Mouse (Mus musculus): ENCODE measurements around the gene Rnaseh2c.

Rnaseh2c gene

DNA sequence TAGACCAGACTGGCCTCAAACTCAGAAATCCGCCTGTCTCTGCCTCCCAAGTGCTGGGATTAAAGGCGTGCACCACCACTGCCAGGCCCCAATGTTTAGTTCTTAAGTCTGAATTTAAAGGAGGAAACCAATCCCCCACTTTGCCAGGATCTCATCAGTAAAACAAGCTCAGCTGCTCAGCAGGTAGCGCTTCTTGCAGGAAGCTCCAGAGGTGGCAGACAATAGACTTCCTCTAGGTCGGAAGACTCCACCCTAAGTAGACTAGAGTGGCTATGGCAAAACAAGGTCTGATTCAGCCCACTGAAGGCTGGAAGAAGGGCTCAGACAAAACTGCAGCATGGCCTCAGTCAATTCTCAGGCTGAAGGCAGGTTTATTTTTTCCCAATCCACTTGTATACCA lies 21.7 kb upstream of the Rnaseh2c start:
- DNase-seq: no peak

DNA sequence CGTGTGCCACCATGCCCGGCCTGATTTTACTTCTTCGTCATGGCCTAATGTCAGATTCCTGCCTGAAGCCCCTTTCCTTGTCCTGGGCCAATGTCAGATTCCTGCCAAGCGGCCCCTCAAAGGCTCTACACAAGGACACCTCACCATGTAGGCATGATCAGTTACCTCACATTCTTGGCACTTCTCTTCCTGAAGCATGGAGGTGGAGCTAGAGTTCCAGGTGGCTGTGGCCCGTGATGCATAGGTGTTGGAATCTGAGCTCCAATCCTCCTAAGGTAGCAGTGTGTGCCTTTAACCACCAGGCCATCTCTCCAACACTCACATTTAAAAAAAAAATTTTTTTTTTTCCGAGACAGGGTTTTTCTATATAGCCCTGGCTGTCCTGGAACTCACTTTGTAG lies 20.9 kb upstream of the Rnaseh2c start:
- no peak for DNase-seq

DNA sequence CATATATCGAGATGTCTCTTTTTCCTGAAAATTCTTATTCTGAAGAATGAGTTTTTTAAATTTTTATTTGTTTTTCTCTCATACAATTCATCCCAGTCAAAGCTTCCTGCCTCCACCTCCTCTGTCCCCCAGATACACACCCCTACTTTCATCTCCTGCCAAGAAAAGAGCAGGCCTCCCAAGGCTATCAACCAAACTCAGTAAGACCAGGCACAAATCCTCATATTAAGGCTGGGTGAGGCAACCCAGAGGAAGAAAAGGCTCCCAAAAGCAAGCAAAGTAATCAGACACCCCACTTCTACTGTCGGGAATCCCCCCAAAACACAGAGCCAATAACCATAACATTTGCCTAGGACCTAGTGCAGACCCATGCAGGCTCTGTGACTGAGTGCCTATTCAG lies 19.7 kb upstream of the Rnaseh2c start:
- DNase-seq: no peak

DNA sequence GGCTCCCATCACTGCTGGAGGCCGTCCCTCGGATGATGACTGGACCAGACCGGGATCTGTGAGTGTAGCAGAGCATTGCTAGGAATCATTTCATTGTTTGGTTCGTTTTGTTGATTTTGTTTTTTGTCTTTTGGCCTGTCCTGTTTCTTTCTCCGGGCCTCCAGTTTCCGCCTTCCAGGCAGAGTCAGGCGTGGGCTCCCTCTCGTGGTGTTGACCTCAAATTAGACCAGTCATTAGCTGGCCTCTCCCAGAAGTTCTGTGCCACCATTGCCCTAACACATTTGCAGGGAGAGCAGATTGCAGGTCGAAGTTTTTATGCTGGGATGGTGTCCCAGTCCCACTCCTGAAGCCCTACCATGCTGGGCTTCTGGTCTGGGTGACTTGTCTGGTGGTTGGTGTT lies 12.5 kb upstream of the Rnaseh2c start:
- DNase-seq: no peak

DNA sequence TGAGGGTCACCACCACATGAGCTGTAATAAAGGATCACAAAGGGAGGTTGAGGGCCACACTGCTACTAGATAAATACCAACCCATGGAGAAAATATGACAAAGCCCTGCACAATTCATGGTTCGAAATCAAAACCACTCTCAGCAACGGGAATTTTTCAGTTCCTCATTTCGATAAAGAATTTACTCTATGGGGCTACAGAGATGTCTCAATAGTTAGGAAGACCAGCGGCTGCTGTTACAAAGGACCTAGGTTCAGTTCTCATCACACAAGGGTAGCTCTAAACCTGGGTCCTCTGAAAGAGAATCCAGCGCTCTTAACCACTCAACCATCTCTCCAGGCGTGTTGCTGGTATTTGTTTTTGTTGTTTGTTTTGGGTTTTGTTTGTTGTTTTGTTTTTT lies 9.8 kb upstream of the Rnaseh2c start:
- DNase-seq: no peak

DNA sequence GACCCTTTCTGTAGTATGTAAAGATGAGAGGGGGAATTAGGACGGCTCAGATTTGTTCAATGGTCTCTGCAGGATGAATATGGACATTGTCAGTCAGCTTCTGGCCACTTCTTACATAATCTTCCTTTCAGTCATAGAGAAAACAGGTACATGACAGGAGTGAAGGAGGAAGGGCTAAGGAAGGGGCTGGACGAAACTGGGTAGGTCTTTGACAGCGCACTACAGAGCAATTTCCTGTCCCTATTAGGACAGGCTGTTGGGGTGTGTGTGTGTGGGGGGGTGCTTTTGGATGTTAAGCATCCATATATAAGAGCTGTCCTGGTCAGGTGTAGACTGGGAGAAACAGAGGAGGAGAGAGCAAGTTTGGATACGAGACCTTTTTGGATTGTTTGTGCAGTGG lies 2.4 kb upstream of the Rnaseh2c start:
- DNase-seq: no peak

DNA sequence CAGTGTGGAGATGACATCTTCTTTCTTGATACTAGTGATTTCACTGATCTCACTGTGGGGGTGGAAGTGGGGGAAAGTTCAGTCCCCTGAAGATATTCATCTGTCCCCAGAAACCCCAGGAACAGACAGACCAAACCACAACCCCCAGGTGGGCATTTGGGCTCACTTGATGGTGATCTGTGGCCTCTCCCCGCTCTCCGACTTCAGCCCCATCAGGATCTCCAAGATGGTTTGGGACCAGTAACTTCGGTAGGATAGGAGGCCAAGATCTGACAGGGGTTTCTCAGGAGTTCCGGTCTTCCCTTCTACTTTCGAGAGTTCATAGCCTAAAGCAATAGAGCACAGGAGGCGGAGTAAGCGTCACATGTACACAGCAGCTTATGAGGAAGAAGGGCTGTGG lies 2.0 kb downstream of the Rnaseh2c start:
- no peak for DNase-seq

DNA sequence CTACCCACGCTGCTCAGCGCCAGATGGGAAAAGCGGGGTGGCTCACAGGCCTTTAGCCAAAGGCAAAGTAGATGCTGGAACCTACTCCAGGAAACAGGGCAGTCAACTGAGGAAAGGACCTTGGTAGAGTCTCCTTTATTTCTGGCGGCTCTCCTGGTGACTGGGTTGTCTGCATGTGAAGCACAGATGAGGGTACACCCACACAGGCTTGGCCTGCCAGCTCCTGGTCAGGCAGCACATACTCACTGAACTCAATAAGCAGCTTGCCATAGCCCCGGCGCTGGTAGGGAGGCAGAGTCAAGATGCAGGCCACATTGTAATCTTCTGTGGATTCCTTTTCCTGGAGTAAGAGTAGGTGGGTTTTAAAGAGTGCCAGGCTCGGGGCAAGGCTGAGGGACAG lies 3.5 kb downstream of the Rnaseh2c start:
- DNase-seq: no peak

DNA sequence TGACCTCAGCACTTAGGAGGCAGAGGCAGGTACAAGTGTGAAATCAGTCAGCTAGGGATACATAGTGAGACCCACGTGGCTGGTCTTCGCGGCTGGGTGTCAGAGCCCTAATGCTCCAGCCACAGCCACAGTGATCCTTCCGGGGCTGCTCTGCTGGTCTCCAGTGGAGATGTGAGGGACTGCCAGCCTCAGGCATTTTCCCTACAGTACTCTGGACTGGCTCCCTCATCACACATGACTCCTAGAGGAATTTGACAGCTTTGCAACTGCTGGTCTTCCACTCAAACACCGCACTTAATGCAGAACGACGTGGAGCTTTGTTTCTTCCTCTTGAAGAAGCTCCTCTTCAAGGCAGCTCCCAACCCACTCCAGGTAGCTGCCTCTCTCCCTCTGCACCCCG lies 4.5 kb downstream of the Rnaseh2c start:
- peak; percentile 24 for DNase-seq

DNA sequence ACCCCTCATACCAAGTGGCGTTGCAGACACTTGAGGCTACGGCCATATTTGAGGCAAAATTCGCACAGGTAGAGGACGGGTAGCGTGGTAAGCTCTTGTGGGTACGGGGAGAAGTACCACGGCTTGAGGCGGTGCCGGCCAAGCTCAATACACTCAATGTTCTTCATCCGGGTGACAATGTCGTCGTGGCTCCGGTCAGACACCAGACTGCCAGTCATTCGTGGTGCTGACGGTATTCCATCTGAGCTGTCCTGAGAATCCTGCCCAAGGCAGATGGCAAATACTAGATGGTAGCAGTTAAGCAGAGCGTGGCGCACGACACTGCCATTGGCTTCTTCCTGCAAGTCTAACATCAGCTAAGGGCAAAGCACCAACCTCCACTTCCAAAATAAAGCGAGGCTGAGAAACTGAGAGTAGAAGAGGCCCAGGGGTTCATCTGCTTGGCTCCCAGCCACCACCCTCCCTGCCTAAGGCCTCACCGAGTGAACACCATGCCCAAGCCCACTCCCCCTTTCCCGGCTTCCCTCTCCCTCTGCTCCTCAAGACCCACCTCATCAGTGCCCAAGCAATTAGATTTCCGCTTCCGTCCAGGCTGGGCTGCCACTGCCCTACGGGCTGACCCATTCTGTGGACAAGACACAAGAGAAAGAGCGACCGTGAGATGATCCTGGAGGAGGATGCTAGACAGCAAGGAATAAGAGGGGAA lies 6.2 kb downstream of the Rnaseh2c start:
- DNase-seq: no peak

DNA sequence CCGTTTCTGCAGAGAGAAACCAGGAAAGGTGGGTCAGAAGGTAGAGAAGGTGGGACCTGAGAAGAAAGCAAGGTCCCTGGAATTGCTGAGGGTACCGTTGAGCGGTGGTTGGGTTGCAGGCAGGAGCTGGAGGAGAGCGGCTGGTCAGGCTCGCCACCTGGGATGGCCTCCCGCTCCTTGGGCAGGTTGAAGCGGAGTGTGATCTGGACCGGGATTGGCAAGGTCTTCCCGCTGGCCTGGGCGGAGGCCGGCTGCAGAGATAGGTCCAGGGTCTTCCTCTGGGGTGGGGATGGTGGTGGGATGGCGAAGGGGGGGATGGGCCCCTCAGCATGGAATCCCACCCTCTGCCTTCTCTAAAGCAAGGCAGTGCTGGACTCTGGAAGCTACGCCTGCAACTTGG lies 7.0 kb downstream of the Rnaseh2c start:
- no peak for DNase-seq

DNA sequence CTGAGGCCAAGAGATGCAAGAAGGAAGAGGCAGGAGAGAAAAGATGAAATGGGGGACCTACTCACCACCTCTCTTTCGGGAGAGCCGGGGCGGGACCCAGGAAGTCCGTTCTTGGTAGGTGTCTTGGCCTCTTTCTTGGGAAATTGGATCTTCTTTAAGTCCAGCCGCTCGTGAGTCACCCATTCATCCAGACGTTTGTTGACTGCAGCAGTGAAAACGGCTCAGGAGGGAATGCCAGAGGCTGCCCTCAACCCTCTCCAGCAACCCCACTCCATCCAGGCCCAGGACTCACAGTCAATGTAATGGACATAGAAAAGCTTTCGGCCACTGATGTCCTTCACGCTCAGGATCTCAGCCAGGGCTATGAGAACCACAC lies 7.5 kb downstream of the Rnaseh2c start:
- DNase-seq: no peak

DNA sequence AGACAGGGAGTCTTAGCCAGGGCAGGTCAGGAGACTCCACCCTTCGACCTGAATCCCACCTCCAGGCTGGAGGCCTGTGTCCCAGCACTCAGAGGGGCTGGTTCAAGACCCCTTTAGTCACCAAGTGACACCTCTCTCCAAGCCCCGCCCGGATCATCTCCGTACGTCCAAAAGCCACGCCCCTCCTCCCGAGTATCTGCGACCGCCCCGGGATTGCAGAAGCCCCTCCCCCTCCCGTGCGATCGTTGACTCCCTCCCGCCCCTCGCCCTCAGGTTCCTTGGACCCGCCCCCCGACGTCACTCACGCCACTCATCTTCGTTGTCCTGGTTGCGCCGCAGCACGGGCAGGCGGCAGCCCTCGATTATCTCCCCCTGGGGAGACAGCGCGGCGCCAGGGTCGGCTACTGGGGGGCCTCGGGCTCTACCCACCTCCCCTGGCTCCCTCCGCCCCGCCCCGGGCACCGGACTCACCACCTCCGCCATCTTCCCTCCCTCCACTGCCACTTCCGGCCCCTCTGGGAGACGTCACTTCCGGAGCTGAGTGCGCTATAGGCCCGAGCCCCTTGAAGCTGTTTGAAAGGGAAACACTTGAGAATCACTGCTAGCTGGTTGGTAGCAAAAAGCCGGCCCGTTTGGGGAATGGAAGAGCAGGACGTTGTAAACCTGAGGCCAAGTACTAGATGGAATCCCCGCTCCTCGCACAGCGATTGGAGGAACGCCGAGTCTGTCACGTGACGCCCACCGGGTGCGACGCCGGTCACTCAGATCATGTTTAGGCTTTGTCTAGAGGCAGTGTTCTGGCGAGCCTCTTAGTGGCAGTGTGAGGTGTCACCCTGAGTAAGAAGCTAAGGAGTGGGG lies 8.1 kb downstream of the Rnaseh2c start, which contains the start of gene Kat5:
Gene Kat5, minus strand, starts transcription at position 691 of the 858 bp plus-strand sequence.
- DNase-seq: peak; percentile 96

DNA sequence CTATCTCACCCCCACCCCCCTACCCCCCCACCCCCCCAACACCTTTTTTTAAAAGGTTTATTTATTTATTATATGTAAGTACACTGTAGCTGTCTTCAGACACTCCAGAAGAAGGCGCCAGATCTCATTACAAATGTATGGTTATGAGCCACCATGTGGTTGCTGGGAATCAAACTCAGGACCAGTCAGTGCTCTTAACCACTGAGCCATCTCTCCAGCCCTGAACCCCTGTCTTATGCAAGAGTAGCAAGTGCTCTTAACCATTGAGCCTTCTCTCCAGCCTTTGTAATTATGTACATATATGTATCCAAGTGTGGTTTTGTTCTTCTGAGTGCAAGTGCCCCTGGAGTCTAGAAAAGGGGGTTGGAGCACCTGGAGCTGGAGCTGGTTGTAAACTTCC lies 10.3 kb downstream of the Rnaseh2c start:
- DNase-seq: no peak

DNA sequence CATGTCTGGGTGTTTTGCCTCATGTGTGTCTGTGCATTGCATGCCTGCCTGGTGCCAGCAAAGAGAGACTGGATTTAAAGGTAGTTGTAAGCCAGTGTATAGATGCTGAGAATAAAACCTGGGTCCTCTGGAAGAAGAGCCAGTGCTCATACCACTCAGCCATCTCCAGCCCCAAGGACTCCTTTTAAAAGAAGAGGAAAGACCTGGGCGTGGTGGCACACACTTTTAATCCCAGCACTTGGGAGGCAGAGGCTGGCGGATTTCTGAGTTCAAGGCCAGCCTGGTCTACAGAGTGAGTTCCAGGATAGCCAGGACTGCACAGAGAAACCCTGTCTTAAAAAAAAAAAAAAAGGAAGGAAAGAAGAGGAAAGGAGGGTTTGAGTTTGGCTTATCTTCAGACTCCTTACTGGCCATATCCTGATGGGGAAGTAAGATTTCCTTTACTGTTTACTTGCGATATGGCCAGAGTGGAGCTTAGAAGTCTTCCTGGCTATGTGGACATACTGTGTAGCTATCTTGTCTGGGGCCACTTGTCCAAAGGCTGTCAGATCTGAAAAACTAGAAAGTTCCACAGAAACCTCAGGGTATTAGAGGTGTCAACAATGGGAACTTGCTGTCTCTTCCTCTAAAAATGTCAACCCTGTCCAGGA lies 11.2 kb downstream of the Rnaseh2c start:
- DNase-seq: no peak

DNA sequence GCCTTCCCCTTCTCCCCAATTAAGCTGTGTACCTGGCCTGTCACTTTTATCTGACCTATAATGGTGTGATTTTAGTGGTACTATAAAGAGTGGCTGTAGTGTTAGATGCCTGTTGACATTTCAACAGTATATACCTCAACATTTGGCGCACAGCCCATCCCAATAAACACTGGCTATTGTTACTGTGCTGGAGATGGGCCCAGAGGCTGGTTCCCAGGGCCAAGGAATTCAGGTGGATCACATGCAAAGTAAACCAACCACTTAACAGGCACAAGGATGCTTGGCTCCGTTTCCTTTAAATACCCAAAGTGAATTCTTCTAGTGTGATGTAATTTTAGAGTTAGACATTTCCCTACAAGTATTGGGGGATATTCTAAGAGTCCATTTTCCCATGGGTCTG lies 13.3 kb downstream of the Rnaseh2c start:
- DNase-seq: no peak

DNA sequence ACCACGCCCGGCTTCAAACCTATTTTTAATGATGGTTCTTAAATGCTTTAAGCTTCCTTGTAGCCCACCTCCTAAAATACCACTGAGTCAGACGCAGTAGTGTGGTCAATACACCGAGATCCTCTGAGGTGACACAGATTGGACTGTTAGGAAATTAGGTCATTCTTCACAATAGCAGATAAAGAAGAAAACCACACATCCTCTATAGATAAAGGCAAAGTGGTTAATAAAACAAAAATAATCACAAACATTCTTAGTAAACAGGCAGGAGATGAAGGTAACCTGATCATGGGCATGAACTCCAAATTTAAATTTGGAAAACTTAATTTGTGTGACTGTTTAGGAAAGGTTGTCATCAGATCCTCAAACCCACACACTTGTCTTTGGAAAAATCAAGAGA lies 18.3 kb downstream of the Rnaseh2c start:
- DNase-seq: no peak

DNA sequence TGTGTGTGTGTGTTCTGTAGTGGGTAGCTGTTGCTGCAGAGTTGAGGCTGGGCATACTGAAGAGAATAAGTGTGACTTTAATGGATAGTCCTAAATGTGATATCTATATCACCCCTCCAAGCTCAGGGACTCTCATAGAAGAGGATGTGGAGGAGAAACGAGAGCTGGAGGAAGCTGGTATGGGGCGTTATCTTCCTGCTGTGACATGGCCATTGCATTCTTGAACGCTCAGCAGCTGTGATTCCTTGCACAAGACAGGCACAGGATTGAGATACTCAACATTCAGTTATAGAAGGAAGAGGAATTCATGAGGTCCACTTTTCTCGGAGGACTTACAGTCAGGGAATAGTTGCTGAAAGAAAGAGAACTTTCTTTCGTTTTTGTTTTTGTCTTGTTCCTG lies 20.2 kb downstream of the Rnaseh2c start:
- no peak for DNase-seq

DNA sequence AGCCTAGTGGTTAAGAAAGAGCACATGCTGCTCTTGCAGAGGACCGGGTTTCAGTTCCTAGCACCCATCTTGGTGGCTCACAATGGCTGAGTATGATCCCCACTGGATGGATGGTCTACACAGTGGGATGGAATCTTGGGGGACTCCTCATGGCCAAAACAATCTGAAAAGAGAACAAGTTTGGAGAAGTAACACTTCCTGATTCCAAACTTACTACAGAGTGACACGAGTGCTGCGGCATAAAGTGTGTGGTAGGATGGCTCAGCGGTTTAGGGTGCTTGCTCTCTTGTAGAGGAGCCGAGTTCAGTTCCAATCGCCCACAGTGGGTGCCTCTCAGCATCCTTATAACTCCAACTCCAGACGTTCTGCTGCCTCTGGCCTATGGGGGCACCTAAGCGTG lies 23.6 kb downstream of the Rnaseh2c start:
- no peak for DNase-seq

DNA sequence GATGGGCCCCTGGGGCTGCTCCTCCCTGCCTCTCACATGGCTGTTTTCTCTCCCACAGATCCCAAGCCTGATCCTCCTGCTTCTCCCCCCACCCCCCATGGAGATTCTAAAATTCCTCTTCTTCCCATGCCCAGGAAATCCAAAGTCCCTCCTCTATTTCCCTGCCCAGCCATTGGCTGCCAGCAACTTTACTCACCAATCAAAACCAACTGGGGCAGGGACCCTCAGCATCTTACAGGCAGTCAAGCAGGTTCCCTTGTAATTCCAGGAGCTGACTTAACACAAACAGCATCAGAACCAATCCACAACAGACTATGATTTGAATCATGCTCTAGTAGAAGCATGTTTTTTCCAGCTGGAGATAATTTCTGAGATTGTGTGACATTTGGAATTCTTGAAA lies 28.2 kb downstream of the Rnaseh2c start:
- DNase-seq: no peak

DNA sequence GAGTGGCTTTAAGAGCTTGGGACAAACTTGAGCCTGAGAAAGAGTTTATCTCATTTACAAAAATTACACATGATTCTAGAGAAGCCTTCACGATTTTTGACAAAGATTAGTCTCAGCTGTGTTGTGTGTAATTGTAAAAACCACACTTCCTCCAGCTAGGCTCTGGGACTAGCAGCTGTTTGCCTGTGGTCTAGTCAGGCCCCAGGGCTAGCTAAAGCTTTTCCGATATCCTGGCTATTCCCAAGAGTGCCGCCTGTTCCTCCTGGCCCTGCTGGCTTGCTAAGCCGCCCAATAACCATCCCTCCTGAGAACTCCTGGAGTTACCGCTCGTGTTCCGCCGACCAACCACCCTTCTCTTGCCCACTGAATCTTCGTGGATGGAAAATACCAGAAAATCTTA lies 30.4 kb downstream of the Rnaseh2c start:
- no peak for DNase-seq

DNA sequence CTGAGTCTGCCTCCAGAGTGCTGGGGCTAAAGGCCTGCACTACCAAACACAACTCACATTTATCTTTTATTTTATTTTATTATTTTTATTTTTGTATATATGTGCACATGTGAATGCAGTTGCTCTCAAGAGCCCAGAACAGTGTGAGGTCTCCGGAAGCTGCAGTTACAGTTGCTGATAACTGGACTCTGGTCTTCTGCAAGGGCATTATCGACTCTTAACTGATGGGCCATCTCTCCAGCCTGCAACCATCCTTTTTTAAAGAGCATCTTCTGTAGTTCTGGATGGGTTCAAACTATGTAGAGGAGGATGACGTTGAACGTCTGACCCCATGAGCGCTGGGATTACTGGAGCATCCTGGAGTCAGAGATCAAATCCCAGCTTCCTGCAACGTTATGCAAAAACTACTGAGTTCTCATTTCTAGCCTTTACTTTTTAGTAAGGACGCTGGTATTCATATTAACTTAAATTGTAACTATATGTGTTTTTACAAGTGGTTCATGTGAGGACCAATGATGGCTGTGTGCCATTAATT lies 34.4 kb downstream of the Rnaseh2c start:
- no peak for DNase-seq

DNA sequence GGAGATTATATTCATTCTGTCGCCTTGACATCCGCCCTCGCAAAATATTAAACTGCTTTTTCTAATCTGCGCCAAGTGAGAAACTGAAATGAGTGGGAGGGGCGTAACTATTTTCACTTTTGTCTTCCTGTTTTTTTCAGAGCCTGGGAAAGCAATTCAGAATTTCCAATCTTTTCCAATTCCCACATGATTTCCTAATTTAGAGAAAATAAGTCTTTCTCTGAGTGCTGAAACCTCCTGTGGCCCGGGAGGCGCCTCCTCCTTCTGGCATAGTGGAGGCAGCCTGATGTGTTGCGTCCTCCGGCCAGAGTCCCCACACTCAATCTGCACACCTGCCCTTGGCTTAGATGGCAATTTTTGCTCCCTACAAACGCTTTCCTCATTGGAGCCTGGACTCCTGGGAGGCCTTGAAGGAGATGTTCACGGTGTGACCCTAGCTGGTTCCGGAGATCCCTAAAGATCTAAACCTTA lies 34.9 kb downstream of the Rnaseh2c start:
- no peak for DNase-seq
